Comparison of ENCODE assay signal across 13 mouse cellular contexts in genomic region chr10:126911479-126911878, GRCm38 (mm10).
"Had no signal": no experiment of that assay in that cellular context is flagged by ENCODE, and none has a peak within 500 bp of the region (broad histone marks: within the 10 kb centered on the region; RNA-seq: fewer than 3 reads in every experiment).

No protein-coding gene starts in this region.

- H3K27ac ChIP-seq: macrophage; midbrain, embryonic 13.5 days; midbrain, embryonic 15.5 days; neural tube, embryonic 12.5 days had no signal

- H3K4me2 ChIP-seq: lung, embryonic 14.5 days; midbrain, embryonic 13.5 days; midbrain, embryonic 15.5 days; neural tube, embryonic 12.5 days had no signal

- ATAC-seq: midbrain, embryonic 13.5 days; midbrain, embryonic 15.5 days had no signal

- H3K4me3 ChIP-seq: megakaryocyte, embryonic 14.5 days; midbrain, embryonic 13.5 days; midbrain, embryonic 15.5 days; neural tube, embryonic 12.5 days had no signal

- H3K9me3 ChIP-seq: midbrain, embryonic 13.5 days; midbrain, embryonic 15.5 days; neural tube, embryonic 12.5 days had no signal

- H3K36me3 ChIP-seq: midbrain, embryonic 13.5 days; midbrain, embryonic 15.5 days; neural tube, embryonic 12.5 days had no signal

- H3K9ac ChIP-seq: lung, embryonic 14.5 days; midbrain, embryonic 13.5 days; midbrain, embryonic 15.5 days; neural tube, embryonic 12.5 days had no signal

- H3K4me1 ChIP-seq: midbrain, embryonic 13.5 days; midbrain, embryonic 15.5 days; neural tube, embryonic 12.5 days had no signal

- H3K27me3 ChIP-seq: midbrain, embryonic 13.5 days; midbrain, embryonic 15.5 days; neural tube, embryonic 12.5 days had no signal

- DNase-seq: lung, adult 18-20 months; lung, embryonic 14.5 days; lung, postnatal 10 days; right cerebral cortex, postnatal 14 days; spleen, adult 18-20 months; thymus, adult 18-20 months; thymus, postnatal 14 days; thymus, postnatal 36 days had no signal
